Mouse (Mus musculus): ENCODE measurements around the gene Ric1.

DNA sequence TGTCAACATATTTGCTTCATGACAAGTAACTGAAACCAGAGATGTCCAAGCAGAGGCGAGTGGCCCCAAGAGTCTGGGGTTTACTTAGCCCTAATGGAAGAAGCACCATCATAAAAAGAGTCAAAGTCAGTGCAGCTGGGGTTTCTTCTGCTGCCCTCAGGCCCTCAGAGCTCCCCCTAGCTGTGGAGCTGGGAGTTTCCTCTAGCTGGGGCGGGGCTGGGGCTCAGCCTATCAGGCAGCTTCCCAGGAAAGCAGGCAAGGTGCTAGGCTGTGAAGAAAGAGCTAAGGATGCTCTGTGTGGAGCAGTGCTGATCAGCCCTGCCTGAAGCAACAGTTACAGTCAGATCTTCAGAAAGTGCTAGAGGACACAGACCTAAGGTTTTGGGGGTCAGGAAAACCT is 74.9 kb downstream of the Ric1 start:
- TF ChIP-seq CTCF (IDR thresholded peaks at IDR 0.05; ENCODE audit: borderline replicate concordance, insufficient read depth, low read depth, low read length) (0 out of 2 replicates have a peak, but pooled peaks have one; percentile 2), POLR2A (IDR thresholded peaks at IDR 0.05; ENCODE audit: borderline replicate concordance, insufficient read depth, low read length) (no peak)

Data from cerebellum, adult 2 months (tissue).